Mouse (Mus musculus) yolk sac, embryonic 10.5 days (tissue): ENCODE data around the gene Rhod.
"Not testable (repeated sequence)": the region's sequence is repeated elsewhere in the genome, so short reads cannot be mapped to it uniquely, and the experiment has no call there.

Experiments
- DNase-seq: peaks from one replicate; pipeline ENCODE4 v3.0.0-alpha.2; 2017; ENCODE audit warnings: low spot score

Gene Rhod

GRCm38 (mm10) chr19:4409062-4409461, 30.2 kb downstream of the Rhod start:
- DNase-seq: no peak

GRCm38 (mm10) chr19:4404840-4405239, 34.4 kb downstream of the Rhod start:
- DNase-seq: no peak

DNA sequence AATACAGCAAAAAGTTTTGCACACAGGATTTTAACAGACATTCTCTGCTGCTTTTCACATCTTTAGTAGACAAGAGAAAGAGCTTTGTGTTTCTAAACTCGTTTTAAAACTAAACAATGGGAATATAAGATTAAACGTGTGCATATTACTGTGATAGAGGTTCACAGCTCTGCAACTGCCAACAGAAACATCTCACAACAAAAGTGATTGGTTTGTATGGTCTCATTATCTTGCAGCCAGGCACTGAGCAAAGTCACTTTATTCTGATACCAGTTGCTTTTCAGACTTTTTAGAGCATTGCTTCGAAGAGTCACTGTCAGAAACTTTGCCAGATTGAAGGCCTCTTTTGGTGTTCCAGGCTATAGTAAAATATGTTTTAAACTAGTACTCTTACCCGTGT, 40.3 kb downstream of the Rhod start:
- DNase-seq: no peak

DNA sequence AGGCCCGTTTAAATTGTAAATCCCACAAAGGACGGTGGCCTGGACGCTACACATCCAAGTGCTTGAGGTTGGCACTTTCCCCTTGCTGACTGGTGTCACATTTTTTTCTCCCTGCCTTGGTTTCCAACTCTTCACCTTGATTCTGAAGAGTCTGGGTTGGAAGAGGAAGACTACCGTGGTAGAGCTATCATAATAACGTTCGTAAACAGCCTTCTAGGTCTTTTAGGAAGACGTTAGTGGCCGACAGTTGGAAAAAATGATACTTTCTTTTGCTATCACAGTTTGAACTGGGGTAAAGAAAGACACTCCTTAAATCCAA, 40.6 kb downstream of the Rhod start:
- no peak for DNase-seq

DNA sequence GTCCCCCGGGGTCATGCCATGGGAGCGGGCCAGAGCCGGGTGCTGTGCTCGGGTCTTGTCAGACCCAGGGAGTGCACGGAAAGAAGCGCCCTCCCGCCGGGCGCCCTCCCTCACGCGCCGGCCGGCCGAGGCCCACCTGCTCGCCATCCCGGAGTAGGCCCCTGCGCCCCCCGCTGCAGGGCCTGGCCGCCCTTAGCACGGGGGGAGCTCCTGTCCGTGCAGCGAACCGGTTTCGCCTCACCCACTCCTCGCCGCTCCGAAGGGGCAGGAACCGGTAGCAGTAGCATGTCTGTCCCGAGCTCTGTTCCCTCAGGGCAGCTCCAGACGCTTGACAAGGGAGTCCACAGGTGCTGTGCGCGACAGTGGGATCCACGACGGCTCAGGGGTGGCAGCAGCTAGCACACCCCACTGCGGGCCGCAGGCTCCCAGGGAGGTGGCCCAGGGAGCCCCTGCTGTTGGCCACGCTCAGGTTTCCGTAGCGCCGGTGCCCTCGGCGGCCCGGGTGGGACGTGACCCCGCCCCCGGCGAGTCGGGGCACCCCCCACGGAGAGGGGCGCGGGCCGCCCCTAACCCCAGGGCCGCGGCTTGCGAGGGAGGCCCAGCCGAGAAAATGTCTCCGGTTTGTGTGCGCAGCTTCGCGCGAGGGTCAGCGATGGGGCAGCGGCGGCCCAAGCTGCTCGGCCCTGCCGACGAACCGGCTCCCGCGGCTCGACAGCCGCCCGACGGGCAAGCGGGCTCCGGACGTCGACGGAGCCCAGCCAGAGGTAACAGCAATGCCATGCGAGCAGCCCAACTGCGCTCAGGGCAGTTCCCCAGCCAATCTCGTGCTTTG, 41.2 kb downstream of the Rhod start, which contains the start of gene Kdm2a:
Kdm2a (minus strand) TSS at position 488 of the 832 bp plus-strand sequence.
- peak; percentile 32 for DNase-seq

GRCm38 (mm10) chr19:4396998-4397797, 42.0 kb downstream of the Rhod start:
- DNase-seq: peak; percentile 100

GRCm38 (mm10) chr19:4396081-4396997, 42.9 kb downstream of the Rhod start:
- peak; percentile 53 for DNase-seq

DNA sequence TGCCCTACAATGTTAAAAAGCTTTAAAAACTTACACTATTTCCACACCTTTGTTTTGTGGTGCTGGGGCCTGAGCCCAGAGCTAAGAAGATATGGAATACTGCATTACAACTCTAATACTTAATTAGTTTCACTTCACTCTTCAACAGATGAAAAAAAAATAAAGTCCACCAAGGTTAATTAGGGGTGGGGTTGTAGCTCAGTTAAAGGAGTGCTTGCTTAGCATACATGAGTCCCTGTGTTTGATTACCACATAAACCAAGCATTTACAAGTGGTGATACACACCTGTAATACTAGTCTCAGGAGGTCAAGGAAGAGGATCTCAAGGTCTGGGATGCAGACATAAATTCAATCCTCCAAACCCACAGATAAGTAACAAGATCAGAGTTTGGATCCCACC, 52.0 kb downstream of the Rhod start:
- DNase-seq: no peak

DNA sequence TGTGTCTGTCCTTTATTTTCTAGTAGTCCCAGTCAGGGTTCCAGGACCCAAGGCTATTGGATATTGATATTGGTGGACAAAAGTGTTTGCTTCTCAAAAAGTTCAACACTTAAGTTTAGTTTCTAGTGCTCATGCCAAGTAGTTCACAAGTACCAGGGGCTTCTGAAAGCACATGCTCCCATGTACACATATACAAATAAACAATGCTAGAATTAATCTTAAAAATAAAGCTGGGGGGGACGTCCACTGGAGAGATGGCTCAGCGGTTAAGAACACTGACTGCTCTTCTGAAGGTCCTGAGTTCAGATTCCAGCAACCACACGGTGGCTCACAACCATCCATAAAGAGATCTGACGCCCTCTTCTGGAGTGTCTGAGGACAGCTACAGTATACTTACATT, 54.2 kb downstream of the Rhod start:
- DNase-seq: no peak

GRCm38 (mm10) chr19:4384322-4384721, 54.9 kb downstream of the Rhod start:
- DNase-seq: no peak

DNA sequence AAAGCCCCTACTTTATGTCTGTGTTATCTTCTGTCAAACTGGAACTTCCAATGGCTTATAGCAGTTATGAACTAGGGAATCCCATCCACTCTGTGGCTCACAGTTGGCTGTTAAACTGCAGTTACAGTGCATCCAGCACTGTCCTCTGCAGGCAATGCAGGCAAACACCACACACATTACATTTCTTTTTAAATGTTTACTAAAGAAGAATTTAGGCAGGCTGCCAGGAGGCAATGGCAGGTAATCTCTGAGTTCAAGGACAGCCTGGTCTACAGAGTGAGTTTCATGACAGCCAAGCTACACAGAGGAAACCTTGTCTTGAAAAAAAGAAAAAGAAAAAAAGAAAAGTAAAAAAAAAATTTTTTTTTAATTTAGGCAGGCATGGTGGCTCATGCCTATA, 55.9 kb downstream of the Rhod start:
- no peak for DNase-seq

- not testable (repeated sequence) for DNase-seq
These were observed 56.9 kb downstream of the Rhod start for GRCm38 (mm10) chr19:4382303-4382702.
